Mouse (Mus musculus) layer of hippocampus, adult 6 months (tissue): ENCODE measurements around the gene Clec12a. TPM values are rescaled to one million over a fixed set of nuclear protein-coding genes. Genes with fewer than 3 reads are reported as not detected.

Experiments used
- long read RNA-seq, 2 experiments: library from polyadenylated mRNA; unstranded; transcript quantifications; one replicate each; pipeline ENCODE4 v2.0.0; 2019 to 2020
- polyA plus RNA-seq: library from polyadenylated mRNA; unstranded; fragments of <200 nt; fragmentation: Nextera tagmentation; gene quantifications from 2 replicates; pipeline ENCODE4 v1.2.3, GENCODE M21; 2021

Gene Clec12a
- polyA plus RNA-seq, result 0.05 and 0.20 TPM in 2 replicates
- long read RNA-seq, experiment 1, result 0 reads
- long read RNA-seq, experiment 2, partial matches to known transcripts, result 0 of 1 reads
- long read RNA-seq, experiment 2, other reads (novel, unspliced or antisense), result 0 of 1 reads

GRCm38 (mm10) chr6:129342391-129342790 is at the start of gene Clec12a:
Gene Clec12a (plus strand): TSS chr6:129342691.

DNA sequence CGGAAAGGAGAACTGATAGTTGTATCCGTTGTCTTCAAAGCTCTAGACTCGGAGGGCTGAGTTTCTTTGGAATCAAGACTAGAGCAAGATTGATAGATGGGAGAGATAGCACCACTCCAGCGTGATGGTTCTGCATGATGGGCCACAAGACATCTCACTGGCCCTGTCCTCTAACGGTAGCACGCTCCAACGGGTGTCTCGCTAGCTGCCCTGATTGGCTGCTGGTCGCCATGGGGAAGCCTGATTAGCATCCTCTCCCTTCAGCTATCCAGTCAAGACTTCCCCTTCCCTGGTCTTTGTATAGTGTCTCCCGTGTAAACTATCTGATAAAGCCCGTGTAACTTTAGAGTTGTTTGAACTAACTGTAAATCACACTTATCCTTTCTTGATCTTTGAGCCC is 10.9 kb upstream of the Clec12a start, which contains the start of gene 4922502D21Rik:
TSS of gene 4922502D21Rik (minus strand) at position 187 of the 400 bp plus-strand sequence.

DNA sequence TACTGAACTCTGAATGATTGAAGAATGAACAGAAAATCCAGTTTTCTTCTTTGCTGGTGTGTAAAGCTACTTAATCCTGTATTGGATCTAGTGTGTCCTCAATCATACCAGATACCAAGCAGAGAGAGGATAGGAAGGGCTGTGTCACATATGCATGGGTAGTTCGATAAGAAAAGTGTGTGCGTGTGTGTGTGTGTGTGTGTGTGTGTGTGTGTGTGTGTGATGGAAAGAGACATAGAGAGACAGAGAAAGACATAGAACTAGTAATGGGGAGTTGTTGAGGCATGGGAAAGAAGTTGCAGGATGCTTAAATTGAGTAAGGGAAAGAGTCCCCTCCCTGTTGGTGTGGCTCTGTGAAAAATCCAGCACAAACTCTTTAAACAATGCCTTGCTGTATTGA is 43.3 kb downstream of the Clec12a start, which contains the start of gene Clec12b:
TSS of gene Clec12b (minus strand) at position 101 of the 400 bp plus-strand sequence.

GRCm38 (mm10) chr6:129396997-129397396 is 54.5 kb downstream of the Clec12a start, which contains the start of gene Clec1b:
Gene Clec1b (plus strand): TSS chr6:129397297.

GRCm38 (mm10) chr6:129408562-129408961 is 66.1 kb downstream of the Clec12a start, which contains the start of gene Clec9a:
Gene Clec9a (plus strand): TSS chr6:129408862.

Other genes starting within 250 kb of the Clec12a start
- not detected in 2 replicates for gene Clec2e, start 241.8 kb upstream of the Clec12a start, polyA plus RNA-seq
- 0.43 and 0.64 TPM in 2 replicates for gene Clec2d, start 162.1 kb upstream of the Clec12a start, polyA plus RNA-seq
- not detected in 2 replicates for gene Cd69, start 67.3 kb upstream of the Clec12a start, polyA plus RNA-seq
- not detected in 2 replicates for gene 4922502D21Rik, start 10.9 kb upstream of the Clec12a start, polyA plus RNA-seq
- 0.10 TPM in 1 of 2 replicates, not detected in the other for gene Clec12b, start 43.2 kb downstream of the Clec12a start, polyA plus RNA-seq
- 0.26 and 0.39 TPM in 2 replicates for gene Clec1b, start 54.6 kb downstream of the Clec12a start, polyA plus RNA-seq
- gene Clec9a, start 66.2 kb downstream of the Clec12a start, polyA plus RNA-seq, result 0.06 TPM in 1 of 2 replicates, not detected in the other
- gene Clec1a, start 109.3 kb downstream of the Clec12a start, polyA plus RNA-seq, result 1.2 and 1.5 TPM in 2 replicates
- gene Olr1, start 164.5 kb downstream of the Clec12a start, polyA plus RNA-seq, result 0.06 TPM in 1 of 2 replicates, not detected in the other
- not detected in 2 replicates for gene Tmem52b, start 169.9 kb downstream of the Clec12a start, polyA plus RNA-seq
- 426 and 542 TPM in 2 replicates for gene Gabarapl1, start 190.5 kb downstream of the Clec12a start, polyA plus RNA-seq
- gene Klre1, start 235.2 kb downstream of the Clec12a start, polyA plus RNA-seq, result not detected in 2 replicates
- gene Klrd1, start 249.1 kb downstream of the Clec12a start, polyA plus RNA-seq, result 0.23 TPM in 1 of 2 replicates, not detected in the other